Mouse (Mus musculus) CD8-positive naive resting alpha-beta T cell, adult 2 months (primary cell): ENCODE data around the gene Polr3gl.

Experiments
- DNase-seq, 2 experiments: peaks; one replicate each; pipeline ENCODE4 v3.0.0; 2022; ENCODE audit warnings: low read depth in 2 of 2, low spot score in 2 of 2

The Polr3gl gene

DNA sequence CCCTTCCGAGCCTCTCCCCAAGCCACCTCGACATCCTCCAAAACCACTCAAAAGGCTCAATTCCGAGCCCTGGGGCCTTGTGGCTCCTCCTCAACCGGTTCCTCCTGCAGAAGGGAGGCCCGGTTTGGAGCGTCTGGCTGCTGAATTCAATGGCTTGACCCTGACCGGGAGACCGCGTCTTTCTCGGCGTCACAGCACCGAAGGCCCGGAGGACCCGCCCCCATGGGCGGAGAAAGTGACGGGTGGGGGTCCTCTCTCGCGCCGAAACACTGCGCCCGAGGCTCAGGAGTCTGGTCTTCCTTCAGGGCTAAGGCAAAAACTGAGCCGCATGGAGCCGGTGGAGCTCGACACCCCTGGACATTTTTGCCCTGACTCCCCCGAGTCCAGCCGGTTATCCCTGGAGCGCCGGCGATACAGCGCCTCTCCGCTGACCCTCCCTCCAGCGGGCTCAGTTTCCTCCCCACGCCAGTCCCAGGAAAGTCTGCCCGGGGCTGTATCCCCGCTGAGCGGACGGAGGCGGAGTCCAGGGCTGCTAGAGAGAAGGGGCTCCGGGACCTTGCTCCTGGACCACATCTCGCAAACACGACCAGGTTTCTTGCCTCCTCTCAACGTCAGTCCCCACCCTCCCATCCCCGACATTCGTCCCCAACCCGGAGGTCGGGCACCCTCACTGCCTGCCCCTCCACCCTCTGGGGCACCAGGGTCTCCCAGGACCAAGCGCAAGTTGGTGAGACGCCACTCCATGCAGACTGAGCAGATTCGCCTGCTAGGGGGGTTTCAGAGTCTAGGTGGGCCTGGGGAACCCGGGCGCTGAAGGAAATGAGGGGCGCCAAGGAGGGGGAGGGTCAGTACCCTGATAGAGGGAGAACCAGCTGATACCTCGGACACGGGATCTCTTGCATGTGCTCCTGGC lies 4.4 kb upstream of the Polr3gl start:
- no peak for DNase-seq

DNA sequence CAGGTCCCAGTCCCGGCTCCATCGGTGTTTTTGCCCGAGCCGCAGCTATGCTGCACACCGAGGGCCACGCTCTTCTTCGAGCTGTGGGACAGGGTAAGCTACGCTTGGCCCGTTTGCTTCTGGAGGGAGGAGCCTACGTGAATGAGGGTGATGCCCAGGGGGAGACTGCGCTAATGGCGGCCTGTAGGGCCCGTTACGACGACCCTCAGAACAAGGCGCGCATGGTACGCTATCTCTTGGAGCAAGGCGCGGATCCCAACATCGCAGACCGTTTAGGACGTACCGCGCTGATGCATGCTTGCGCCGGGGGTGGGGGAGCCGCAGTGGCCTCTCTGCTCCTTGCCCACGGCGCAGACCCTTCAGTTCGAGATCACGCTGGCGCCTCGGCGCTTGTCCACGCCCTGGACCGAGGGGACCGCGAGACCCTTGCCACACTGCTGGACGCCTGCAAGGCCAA lies 3.5 kb upstream of the Polr3gl start:
- no peak for DNase-seq

GRCm38 (mm10) chr3:96596855-96597254 lies 2.9 kb upstream of the Polr3gl start:
- no peak for DNase-seq

DNA sequence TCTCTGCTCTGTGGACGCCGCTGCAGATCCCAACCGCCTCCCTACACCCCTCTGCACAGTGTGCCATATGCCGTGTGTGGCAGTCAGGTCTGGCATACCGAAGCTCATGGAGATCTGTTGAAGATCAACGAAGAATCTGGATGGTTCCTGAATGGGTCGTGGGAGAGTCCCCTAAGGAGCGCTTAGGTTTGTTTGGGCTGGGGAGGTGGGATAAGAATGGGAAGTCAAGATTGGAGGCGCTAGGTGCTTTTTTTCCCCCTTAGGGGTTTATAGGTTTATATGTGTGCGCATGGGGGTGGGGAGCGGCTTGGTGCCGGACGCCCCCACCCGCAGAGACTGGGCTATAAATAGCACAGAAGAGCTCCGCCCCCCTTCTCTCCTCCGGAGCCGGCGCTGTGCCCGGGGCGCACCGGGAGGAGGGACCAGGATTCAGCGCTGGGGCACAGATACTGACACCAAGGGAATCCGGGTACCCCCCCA lies 2.3 kb upstream of the Polr3gl start, which contains the start of gene Ankrd34a:
TSS of gene Ankrd34a (plus strand) at position 409 of the 480 bp plus-strand sequence.
- no peak for DNase-seq

- DNase-seq, result no peak
These were observed 1.7 kb upstream of the Polr3gl start for GRCm38 (mm10) chr3:96595661-96596060.

DNA sequence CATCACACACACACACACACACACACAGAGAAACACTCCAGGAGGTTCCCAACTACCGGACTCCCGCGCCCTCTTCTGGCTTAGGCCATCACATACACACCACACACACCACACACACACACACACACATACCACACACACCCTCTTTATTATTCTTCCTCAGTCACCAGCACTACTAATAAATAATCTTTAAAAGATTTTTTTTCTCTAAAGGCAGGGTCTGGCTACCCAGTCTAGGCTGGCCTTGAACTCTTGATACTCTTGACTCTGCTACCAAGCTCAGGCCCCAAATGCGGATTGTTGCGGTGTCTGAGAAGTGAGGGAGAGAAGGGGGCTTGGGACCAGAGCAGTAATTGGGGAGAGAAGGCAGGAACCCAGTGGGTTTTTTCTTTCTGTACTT lies 870 bp upstream of the Polr3gl start:
- DNase-seq, result no peak

- DNase-seq, result no peak
These were observed 607 bp downstream of the Polr3gl start for GRCm38 (mm10) chr3:96593374-96593773.

DNA sequence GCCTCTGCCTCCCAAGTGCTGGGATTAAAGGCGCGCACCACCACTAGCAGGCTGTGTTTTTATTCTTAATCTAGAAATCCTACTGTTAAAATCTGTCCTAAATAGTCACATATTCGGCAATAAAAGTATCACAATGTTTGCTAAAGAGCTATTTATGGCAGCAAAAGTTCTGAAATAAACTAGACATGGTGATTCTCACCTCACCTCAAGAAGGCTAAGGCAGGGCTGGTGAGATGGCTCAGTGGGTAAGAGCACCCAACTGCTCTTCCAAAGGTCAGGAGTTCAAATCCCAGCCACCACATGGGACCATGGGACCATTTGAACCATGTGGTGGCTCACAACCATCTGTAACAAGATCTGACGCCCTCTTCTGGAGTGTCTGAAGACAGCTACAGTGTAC lies 3.3 kb downstream of the Polr3gl start:
- DNase-seq, result no peak

GRCm38 (mm10) chr3:96583386-96583785 lies 10.6 kb downstream of the Polr3gl start:
- DNase-seq, result no peak

- DNase-seq, result no peak
These were observed 12.0 kb downstream of the Polr3gl start for GRCm38 (mm10) chr3:96581771-96582515.

DNA sequence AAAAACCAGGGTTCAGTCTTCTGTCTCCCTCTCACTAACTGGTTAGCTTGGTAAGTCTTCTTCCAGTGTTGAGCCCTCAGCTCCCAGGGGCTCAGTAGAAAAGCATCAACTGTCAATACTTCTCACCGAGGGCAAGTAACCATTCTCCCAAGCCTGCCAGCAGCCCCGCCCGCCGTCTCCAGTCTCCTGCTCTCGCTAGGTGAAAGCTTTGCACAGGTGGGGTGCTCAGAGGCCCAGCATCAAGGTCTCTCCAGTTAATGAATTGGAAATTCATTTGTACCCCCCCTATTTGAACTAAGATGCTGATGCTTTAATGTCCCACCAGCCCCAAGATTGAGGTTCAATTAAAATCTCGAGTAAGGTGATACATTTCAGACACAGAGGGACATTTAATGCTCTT lies 12.8 kb downstream of the Polr3gl start:
- DNase-seq, result no peak

- peak; percentile 91 for DNase-seq
These were observed 14.0 kb downstream of the Polr3gl start for GRCm38 (mm10) chr3:96579885-96580454.

GRCm38 (mm10) chr3:96579239-96579750 lies 14.7 kb downstream of the Polr3gl start:
- DNase-seq, result no peak

DNA sequence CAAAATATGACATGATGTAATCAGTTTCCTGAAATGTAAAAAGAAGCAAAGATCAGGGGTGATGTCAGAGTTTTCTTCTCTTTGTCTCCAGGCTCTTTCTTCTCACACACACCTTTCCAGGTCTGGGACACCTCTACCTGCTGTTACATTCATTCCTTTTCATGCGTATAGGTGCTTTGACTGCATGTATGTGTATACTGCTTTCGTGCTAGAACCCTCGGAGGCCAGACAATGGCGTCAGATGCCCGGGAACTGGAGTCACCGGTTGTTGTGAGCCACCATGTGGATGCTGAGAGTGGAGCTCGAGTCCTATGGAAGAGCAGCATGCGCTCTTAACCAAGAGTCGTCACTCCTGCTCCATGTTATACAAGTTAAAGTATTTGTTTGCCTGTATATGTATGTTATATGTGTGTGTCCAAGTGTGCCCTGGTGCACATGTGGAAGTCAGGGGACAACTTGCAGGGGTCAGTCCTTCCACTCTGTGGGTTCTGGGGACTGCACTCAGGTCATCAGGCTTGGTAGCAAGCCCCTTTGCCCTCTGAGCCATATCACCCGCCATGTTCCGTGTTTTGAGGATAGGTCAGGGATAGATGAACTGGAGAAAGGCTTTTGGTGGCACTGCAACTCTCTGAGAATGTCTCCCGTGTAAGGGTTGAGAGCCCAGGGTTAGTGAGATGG lies 15.3 kb downstream of the Polr3gl start:
- no peak for DNase-seq

- no peak for DNase-seq
These were observed 16.4 kb downstream of the Polr3gl start for GRCm38 (mm10) chr3:96577566-96577965.

- DNase-seq, result peak; percentile 55 to 68
These were observed 17.1 kb downstream of the Polr3gl start, which contains the start of gene Gm16253 for GRCm38 (mm10) chr3:96576690-96577541. TSS of gene Gm16253 (plus strand) at chr3:96576984.

DNA sequence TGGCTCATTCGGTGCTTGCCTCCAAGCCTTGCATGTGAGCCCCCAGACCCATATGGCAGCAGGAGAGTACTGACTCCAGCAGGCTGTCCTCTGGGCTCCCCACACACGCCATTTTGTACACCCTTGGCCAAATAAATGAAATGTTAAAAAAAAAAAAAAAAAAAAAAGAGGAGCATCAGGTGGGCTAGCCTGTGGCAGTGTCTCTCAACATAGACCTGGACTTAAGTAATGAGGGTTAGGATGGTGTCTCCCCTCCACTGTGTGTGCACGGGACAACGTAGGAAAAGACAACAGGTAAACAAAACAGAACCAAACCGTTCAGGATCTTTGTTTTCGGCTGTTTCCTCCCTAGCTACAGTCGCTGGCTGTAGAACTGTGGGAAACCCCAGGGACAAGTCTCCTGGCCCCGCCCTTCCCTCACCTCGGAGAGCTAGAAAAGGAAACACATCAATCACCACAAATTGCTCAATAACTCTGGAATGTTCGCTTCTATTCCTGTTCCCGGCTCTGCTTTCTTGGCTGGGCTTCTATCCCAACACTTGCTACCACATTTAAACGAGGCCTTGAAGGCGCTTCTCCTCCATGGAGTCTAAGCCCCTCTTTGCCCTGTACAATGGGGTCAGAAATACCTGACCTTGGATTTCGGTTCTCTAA lies 17.8 kb downstream of the Polr3gl start:
- no peak for DNase-seq

GRCm38 (mm10) chr3:96575272-96575984 lies 18.6 kb downstream of the Polr3gl start:
- no peak for DNase-seq
